Mouse (Mus musculus): ENCODE data around the gene Bsn. TPM values are rescaled to one million over a fixed set of nuclear protein-coding genes. Genes with fewer than 3 reads are reported as not detected.

Gene Bsn
- polyA plus RNA-seq, 1 experiment, result 0.56 TPM

DNA sequence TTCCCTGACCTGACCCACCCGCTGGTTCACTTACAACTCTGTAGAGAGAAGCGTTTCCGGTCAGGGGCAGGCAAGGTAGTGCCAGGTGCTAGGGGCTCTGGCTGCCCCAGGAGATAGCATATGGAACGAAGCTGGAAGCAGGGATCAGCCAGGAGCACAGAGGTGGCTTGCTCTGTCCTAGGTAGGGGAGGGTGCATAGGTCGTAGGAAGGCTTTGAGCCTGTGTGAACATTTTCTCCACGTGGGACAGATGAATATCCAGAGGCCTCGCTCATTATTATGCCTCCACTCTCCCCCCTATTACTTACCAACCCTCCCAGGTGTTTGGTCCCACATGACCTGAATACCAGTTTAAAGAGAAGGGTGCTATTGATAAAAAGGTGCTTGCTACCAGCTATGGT lies 137.8 kb downstream of the Bsn start:
- Histone ChIP-seq H3K36me3 (ENCODE audit: control insufficient read depth, insufficient read depth) (peaks cover 3% of the 10 kb centered on the region), H3K4me2 (ENCODE audit: low read depth) (no peak overlapping the region)
- no peak for TF ChIP-seq POLR2A (IDR thresholded peaks at IDR 0.05; ENCODE audit: insufficient read length, low read depth)
- TF ChIP-seq POLR2AphosphoS2 (IDR thresholded peaks at IDR 0.05; ENCODE audit: insufficient read length, low read depth), result peak; percentile 54

DNA sequence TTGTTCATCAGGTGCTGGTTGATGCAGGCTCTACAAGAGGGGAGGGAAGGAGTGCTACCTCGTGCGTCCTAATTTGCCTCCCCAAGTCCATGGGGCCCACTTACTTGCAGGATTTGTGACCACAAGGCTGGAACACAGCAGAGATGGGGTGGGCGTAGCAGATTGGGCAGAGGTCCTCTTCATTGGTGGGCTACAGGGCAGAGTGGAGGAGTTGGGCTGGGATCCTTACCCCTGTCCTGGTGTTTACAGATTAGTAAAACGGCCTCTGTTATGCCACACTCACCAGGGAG lies 138.3 kb downstream of the Bsn start:
- H3K27me3 ChIP-seq (ENCODE audit: control insufficient read depth, insufficient read depth, insufficient read length), result no peaks in the 10 kb centered on the region
- H3K4me3 ChIP-seq, result no peak overlapping the region
- no peak overlapping the region for H3K4me2 ChIP-seq (ENCODE audit: low read depth)
- peaks cover 3% of the 10 kb centered on the region for H3K36me3 ChIP-seq (ENCODE audit: control insufficient read depth, insufficient read depth)
- H3ac ChIP-seq (ENCODE audit: control insufficient read depth, insufficient read length), result no peak overlapping the region
- TF ChIP-seq TCF12 (IDR thresholded peaks at IDR 0.05; ENCODE audit: insufficient read depth, poor library complexity, severe bottlenecking), result no peak
- no peak for TF ChIP-seq USF1 (IDR thresholded peaks at IDR 0.05; ENCODE audit: low read depth)
- TF ChIP-seq SRF (IDR thresholded peaks at IDR 0.05; ENCODE audit: control insufficient read depth, insufficient read length, low read depth), result no peak
- TF ChIP-seq CEBPB (IDR thresholded peaks at IDR 0.05; ENCODE audit: insufficient read depth, poor library complexity, severe bottlenecking), result no peak
- TF ChIP-seq MYOG (IDR thresholded peaks at IDR 0.05; ENCODE audit: control insufficient read depth in 1 of 3, insufficient read depth in 1 of 3, insufficient read length in 2 of 3, low read depth in 2 of 3), result no peak
- no peak for TF ChIP-seq MAX (IDR thresholded peaks at IDR 0.05; ENCODE audit: low read depth)
- no peak for TF ChIP-seq REST (IDR thresholded peaks at IDR 0.05; ENCODE audit: insufficient read depth, insufficient read length)
- TF ChIP-seq TCF3 (IDR thresholded peaks at IDR 0.05; ENCODE audit: insufficient read length, low read depth), result no peak
- H3K79me2 ChIP-seq (ENCODE audit: control insufficient read depth, insufficient read depth), result peaks cover 7% of the 10 kb centered on the region

More for the DNA sequence above, 137.8 kb downstream of the Bsn start:
- H3K79me2 ChIP-seq (ENCODE audit: control insufficient read depth, insufficient read depth), result peaks cover 7% of the 10 kb centered on the region
- H3K27me3 ChIP-seq (ENCODE audit: control insufficient read depth, insufficient read depth, insufficient read length), result no peaks in the 10 kb centered on the region
- H3ac ChIP-seq (ENCODE audit: control insufficient read depth, insufficient read length), result no peak overlapping the region
- H3K4me3 ChIP-seq, result no peak overlapping the region

DNA sequence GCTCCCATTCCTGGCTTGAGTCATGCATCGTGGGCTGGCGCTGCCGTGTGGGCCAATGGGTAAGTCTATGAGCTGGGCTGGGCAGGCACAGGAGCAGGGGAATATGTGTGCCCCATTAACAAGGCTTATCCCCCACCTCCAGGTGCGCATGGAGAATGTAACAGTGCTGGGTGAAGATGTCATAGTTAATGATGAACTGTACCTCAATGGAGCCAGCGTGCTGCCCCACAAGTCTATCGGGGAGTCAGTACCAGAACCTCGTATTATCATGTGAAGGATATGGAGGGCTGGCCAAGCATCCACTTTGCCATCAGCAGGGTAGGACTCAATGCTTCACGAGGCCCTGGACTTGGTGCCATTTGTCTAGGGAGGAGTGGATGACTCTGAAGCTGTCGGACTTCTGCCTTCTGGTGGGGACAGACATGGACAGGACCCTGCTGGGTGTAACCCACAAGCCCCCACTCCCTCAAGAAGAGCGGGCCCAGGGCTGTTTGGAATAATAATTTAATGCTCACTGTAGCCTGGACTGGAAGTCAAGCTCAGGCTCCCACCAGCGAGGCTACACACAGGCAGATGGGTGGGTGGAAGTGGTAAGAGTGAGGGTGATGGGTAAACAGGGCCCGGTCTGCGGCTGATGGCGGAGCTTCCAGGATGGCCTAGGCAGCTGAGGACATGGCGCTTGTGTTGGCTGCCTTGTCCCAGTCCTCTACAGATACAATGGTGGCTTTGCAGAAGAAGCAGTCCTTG lies 138.8 kb downstream of the Bsn start:
- TF ChIP-seq POLR2AphosphoS2 (IDR thresholded peaks at IDR 0.05; ENCODE audit: insufficient read length, low read depth) (peak; percentile 52), TCF12 (IDR thresholded peaks at IDR 0.05; ENCODE audit: insufficient read depth, poor library complexity, severe bottlenecking) (no peak), SRF (IDR thresholded peaks at IDR 0.05; ENCODE audit: control insufficient read depth, insufficient read length, low read depth) (no peak), USF1 (IDR thresholded peaks at IDR 0.05; ENCODE audit: low read depth) (no peak), POLR2A (IDR thresholded peaks at IDR 0.05; ENCODE audit: insufficient read length, low read depth) (peak; percentile 35), MYOD1 (IDR thresholded peaks at IDR 0.05; ENCODE audit: control insufficient read depth in 1 of 3, insufficient read length in 2 of 3, low read depth in 2 of 3) (no peak)
- no peak overlapping the region for H3K4me3 ChIP-seq
- H3ac ChIP-seq (ENCODE audit: control insufficient read depth, insufficient read length), result no peak overlapping the region
- H3K4me2 ChIP-seq (ENCODE audit: low read depth), result no peak overlapping the region
- no peaks in the 10 kb centered on the region for H3K27me3 ChIP-seq (ENCODE audit: control insufficient read depth, insufficient read depth, insufficient read length)
- peaks cover 3% of the 10 kb centered on the region for H3K36me3 ChIP-seq (ENCODE audit: control insufficient read depth, insufficient read depth)
- peaks cover 7% of the 10 kb centered on the region for H3K79me2 ChIP-seq (ENCODE audit: control insufficient read depth, insufficient read depth)

DNA sequence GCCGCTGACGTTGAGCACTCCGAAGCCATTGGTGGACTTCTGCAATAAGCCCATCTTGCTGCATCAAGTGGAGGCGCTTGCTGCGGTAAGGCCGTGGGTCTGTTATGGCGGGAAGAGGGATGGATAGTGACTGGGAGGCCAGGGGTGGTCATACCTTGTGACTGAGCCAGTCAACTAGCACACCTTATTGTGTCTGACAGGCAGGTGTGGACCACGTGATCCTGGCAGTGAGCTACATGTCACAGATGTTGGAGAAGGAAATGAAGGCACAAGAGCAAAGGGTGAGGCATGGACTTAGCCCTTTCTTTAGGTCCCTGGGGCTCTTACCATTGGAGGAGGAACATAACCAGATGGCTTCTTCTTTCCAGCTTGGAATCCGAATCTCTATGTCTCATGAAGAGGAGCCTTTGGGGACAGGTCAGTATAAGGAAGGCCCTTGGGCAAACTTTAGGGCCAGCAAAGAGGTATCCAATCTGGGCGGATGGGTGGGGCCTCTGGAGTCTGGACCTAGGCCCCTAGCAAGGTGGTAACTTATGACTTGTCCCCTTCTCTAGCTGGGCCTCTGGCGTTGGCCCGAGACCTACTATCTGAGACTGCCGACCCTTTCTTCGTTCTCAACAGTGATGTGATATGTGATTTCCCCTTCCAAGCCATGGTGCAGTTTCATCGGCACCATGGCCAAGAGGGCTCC lies 140.5 kb downstream of the Bsn start:
- Histone ChIP-seq H3K27me3 (ENCODE audit: control insufficient read depth, insufficient read depth, insufficient read length) (no peaks in the 10 kb centered on the region), H3K4me3 (peak overlapping the region; percentile 77), H3K36me3 (ENCODE audit: control insufficient read depth, insufficient read depth) (no peaks in the 10 kb centered on the region), H3K4me2 (ENCODE audit: low read depth) (peak overlapping the region; percentile 77), H3ac (ENCODE audit: control insufficient read depth, insufficient read length) (peak overlapping the region; percentile 32), H3K79me2 (ENCODE audit: control insufficient read depth, insufficient read depth) (peaks cover 7% of the 10 kb centered on the region)
- TF ChIP-seq E2F4 (IDR thresholded peaks at IDR 0.05; ENCODE audit: insufficient read depth), result no peak
- no peak for TF ChIP-seq MAX (IDR thresholded peaks at IDR 0.05; ENCODE audit: low read depth)
- TF ChIP-seq POLR2AphosphoS2 (IDR thresholded peaks at IDR 0.05; ENCODE audit: insufficient read length, low read depth), result peak; percentile 13

DNA sequence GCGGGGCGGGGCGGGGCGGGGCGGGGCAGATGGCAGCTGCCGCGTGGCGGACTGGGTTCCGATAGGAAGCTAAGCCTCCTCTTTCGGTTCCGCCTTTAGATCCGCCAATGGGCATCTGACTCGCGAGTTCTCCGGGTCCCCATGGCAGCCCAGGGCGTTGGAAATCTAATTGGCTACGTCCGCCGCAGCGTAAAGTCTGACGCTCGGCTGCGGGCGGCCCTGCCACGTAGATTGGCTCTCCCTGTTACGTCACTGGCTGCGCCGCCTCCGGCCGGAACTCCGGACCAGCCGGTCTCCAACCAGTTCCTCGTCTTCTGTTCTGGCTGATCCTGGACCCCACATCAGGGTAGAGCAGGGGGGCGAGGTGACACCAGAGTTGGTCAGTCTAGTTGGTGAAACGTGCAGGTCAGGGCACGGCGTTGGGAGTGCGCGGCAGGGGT lies 141.1 kb downstream of the Bsn start, which contains the start of gene Gmppb:
TSS of gene Gmppb (plus strand) at position 227 of the 440 bp plus-strand sequence.
- H3K27me3 ChIP-seq (ENCODE audit: control insufficient read depth, insufficient read depth, insufficient read length), result no peaks in the 10 kb centered on the region
- H3K4me2 ChIP-seq (ENCODE audit: low read depth), result peak within 1 kb of the TSS; percentile 88
- peaks cover 7% of the 10 kb centered on the region for H3K79me2 ChIP-seq (ENCODE audit: control insufficient read depth, insufficient read depth)
- H3ac ChIP-seq (ENCODE audit: control insufficient read depth, insufficient read length), result peak within 1 kb of the TSS; percentile 32
- H3K4me3 ChIP-seq, result peak within 1 kb of the TSS; percentile 77
- no peaks in the 10 kb centered on the region for H3K36me3 ChIP-seq (ENCODE audit: control insufficient read depth, insufficient read depth)
- TF ChIP-seq E2F4 (IDR thresholded peaks at IDR 0.05; ENCODE audit: insufficient read depth), result no peak
- TF ChIP-seq USF1 (IDR thresholded peaks at IDR 0.05; ENCODE audit: low read depth), result no peak
- no peak for TF ChIP-seq TCF12 (IDR thresholded peaks at IDR 0.05; ENCODE audit: insufficient read depth, poor library complexity, severe bottlenecking)
- TF ChIP-seq REST (IDR thresholded peaks at IDR 0.05; ENCODE audit: insufficient read depth, insufficient read length), result no peak
- peak in 1 of 3 experiments; percentile 43 for TF ChIP-seq MYOD1 (IDR thresholded peaks at IDR 0.05; ENCODE audit: control insufficient read depth in 1 of 3, insufficient read length in 2 of 3, low read depth in 2 of 3)
- TF ChIP-seq CEBPB (IDR thresholded peaks at IDR 0.05; ENCODE audit: insufficient read depth, poor library complexity, severe bottlenecking), result no peak
- no peak for TF ChIP-seq MAX (IDR thresholded peaks at IDR 0.05; ENCODE audit: low read depth)
- peak; percentile 77 for TF ChIP-seq POLR2AphosphoS2 (IDR thresholded peaks at IDR 0.05; ENCODE audit: insufficient read length, low read depth)
- TF ChIP-seq MYOG (IDR thresholded peaks at IDR 0.05; ENCODE audit: control insufficient read depth in 1 of 3, insufficient read depth in 1 of 3, insufficient read length in 2 of 3, low read depth in 2 of 3), result peak in 1 of 3 experiments; percentile 34
- peak; percentile 8 for TF ChIP-seq SRF (IDR thresholded peaks at IDR 0.05; ENCODE audit: control insufficient read depth, insufficient read length, low read depth)
- no peak for TF ChIP-seq TCF3 (IDR thresholded peaks at IDR 0.05; ENCODE audit: insufficient read length, low read depth)
- TF ChIP-seq POLR2A (IDR thresholded peaks at IDR 0.05; ENCODE audit: insufficient read length, low read depth), result peak; percentile 60
